Mouse (Mus musculus) hindbrain, embryonic 11.5 days (tissue): ENCODE measurements at regions not wholly inside any gene's neighbourhood (a gene's known extent, or its start where the extent isn't known, plus 50 kb on each side); places are given as distances from the start of the nearest gene placed in this dataset.

Source experiments
- ATAC-seq: fragments of 200-750 bp; cut with Nextera tagmentation; 2 replicates; pipeline ENCODE4 v1.8.0; 2017; ENCODE audit warnings: mild to moderate bottlenecking, moderate TSS enrichment, moderate library complexity; ENCODE audit not compliant: low FRiP score
- DNase-seq: peaks from one replicate; pipeline ENCODE4 v3.0.0-alpha.2; 2015; ENCODE audit warnings: low spot score
- H3K27ac ChIP-seq: fragments of 300-500 bp; sonication (generic); 2 replicates; pipeline ENCODE4 v1.5.1; 2014; ENCODE audit warnings: mild to moderate bottlenecking, low read depth, low read length
- H3K27me3 ChIP-seq: fragments of 300-500 bp; sonication (generic); 2 replicates; pipeline ENCODE4 v1.6.1; 2014; ENCODE audit warnings: mild to moderate bottlenecking, low read length, moderate library complexity, mixed read lengths; ENCODE audit not compliant: control insufficient read depth, insufficient read depth
- H3K36me3 ChIP-seq: fragments of 300-500 bp; sonication (generic); 2 replicates; pipeline ENCODE4 v1.6.1; 2014; ENCODE audit warnings: mild to moderate bottlenecking, low read length, moderate library complexity, mixed read lengths; ENCODE audit not compliant: control insufficient read depth, insufficient read depth
- H3K4me1 ChIP-seq: fragments of 300-500 bp; sonication (generic); replicated peaks from 2 replicates; pipeline ENCODE4 v1.6.1; 2014; ENCODE audit warnings: low read length, mixed read lengths; ENCODE audit not compliant: control insufficient read depth, insufficient read depth
- H3K4me2 ChIP-seq: fragments of 300-500 bp; sonication (generic); replicated peaks from 2 replicates; pipeline ENCODE4 v1.6.1; 2014; ENCODE audit warnings: mild to moderate bottlenecking, low read depth, low read length
- H3K4me3 ChIP-seq: fragments of 300-500 bp; sonication (generic); 2 replicates; pipeline ENCODE4 v1.5.1; 2014; ENCODE audit warnings: low read depth, low read length
- H3K9ac ChIP-seq: fragments of 300-500 bp; sonication (generic); 2 replicates; pipeline ENCODE4 v1.6.1; 2014; ENCODE audit warnings: low read depth, low read length
- H3K9me3 ChIP-seq: fragments of 300-500 bp; sonication (generic); 2 replicates; pipeline ENCODE4 v1.6.1; 2016; ENCODE audit warnings: low read length; ENCODE audit not compliant: control insufficient read depth
- WGBS: fragments of 180-500 bp; shearing (Covaris S2); extraction: QIAGEN DNeasy Blood & Tissue Kit; methylation state at CpG from one replicate; pipeline ENCODE4 v1.1.7; 2014; 5-methylcytosine and 5-hydroxymethylcytosine counted together

DNA sequence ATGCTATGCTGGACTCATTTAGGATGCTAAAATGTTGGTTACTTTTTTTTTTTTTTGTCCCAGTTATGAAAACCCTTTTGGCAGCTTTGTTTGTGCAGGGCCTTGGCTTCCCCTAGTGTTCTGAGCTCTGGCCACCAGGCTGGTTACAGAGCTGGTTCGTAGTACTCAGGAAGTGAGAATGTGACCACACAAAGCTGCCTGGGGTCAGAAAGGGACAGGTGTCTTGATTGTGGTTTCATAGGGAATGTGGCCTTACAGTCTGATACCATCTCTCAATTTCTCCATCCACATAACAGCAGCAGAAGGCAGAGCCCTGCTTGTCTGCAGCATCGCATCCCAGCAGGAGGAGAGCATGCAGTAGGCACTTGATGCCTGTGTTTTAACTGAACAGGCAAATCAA is 282.9 kb upstream of the Map3k7 start:
- H3K9ac ChIP-seq: no peak overlapping the region
- no peaks in the 10 kb centered on the region for H3K9me3 ChIP-seq
- WGBS: 90% methylated on average over 2 of the region's 2 CpGs
- H3K4me2 ChIP-seq: no peak overlapping the region
- H3K36me3 ChIP-seq: no peaks in the 10 kb centered on the region
- H3K27ac ChIP-seq: no peak overlapping the region
- DNase-seq: no peak
- H3K4me3 ChIP-seq: no peak overlapping the region
- H3K27me3 ChIP-seq: no peaks in the 10 kb centered on the region
- no peak for ATAC-seq
- H3K4me1 ChIP-seq: no peaks in the 10 kb centered on the region

DNA sequence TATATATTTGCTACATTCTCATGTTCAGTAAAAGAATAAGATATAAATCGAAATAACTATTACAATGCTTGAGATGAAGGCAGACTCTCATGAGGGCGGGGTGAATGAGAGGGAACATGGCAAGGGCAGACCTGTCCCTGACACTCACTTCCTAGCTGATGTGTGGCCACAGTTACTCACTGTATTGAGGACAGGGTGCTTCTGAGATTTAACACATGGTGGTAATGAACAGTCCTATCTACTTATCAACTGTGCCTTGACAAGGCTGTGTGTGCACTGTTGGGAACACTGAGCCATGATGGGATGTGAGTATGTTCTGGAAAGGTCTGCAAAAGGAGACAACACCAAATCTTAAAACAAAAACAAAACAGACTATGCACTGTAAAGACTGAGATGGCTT is 274.8 kb upstream of the Map3k7 start:
- ATAC-seq: no peak

DNA sequence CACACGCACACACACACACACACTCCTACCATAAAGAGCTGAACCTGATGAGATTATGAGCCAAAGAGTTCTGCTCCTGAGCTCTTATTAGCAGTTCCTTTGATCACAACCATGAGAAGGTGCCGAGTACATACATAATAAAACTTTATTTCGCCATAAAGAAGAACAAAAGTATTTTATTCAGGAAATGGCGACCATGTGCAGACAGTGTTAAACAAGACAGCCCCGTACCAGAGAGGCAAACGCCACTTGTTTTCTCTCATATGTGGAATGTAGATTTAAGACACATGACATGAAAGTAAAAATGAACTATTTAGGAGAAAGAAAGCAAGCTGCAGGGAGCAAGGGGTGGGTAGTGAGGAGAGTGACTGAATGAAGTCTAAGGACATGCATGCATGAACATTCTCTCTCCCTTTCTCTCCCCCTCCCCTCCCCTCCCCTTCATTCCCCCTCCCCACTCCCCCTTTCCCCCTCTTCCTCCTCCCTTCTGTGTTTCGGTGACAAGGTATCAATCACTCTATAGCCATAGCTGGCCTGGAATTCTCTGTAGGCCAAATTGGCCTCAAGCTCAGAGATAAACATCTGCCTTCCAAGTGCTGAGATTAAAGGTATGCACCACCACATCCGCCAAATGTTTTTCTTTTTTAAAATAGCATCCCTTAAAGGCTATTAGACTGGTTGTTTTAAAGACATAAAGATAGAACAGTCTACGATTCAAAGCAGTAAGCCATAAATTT is 266.0 kb upstream of the Map3k7 start:
- peak; percentile 72 for ATAC-seq
- DNase-seq: no peak
- H3K9ac ChIP-seq: no peak overlapping the region
- no peaks in the 10 kb centered on the region for H3K36me3 ChIP-seq
- no peaks in the 10 kb centered on the region for H3K9me3 ChIP-seq
- H3K4me2 ChIP-seq: no peak overlapping the region
- no peak overlapping the region for H3K4me3 ChIP-seq
- H3K4me1 ChIP-seq: no peaks in the 10 kb centered on the region
- no peaks in the 10 kb centered on the region for H3K27me3 ChIP-seq
- 69% methylated on average over 9 of the region's 9 CpGs for WGBS
- no peak overlapping the region for H3K27ac ChIP-seq

More for the DNA sequence above, 274.8 kb upstream of the Map3k7 start:
- no peaks in the 10 kb centered on the region for H3K4me1 ChIP-seq
- H3K4me3 ChIP-seq: no peak overlapping the region
- H3K4me2 ChIP-seq: no peak overlapping the region
- no peak overlapping the region for H3K9ac ChIP-seq
- no peaks in the 10 kb centered on the region for H3K27me3 ChIP-seq
- 86% methylated on average over 2 of the region's 2 CpGs for WGBS
- DNase-seq: no peak
- H3K36me3 ChIP-seq: no peaks in the 10 kb centered on the region
- no peaks in the 10 kb centered on the region for H3K9me3 ChIP-seq
- no peak overlapping the region for H3K27ac ChIP-seq

DNA sequence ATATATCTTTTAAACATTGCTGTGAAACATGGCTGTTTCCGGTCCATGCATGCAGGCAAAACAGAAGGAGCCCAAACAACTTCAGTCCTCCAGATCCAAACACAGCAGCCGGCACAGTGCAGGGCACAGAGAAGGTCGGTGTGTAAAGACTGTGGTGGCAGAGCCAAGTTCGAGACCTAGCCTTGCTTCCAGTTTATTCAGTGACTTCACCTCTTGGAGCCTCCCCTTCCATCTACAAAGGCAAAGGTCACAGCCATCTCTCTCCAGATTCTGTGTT is 265.5 kb upstream of the Map3k7 start:
- Histone ChIP-seq H3K9ac (no peak overlapping the region), H3K4me3 (no peak overlapping the region), H3K27me3 (no peaks in the 10 kb centered on the region), H3K27ac (no peak overlapping the region), H3K4me2 (no peak overlapping the region), H3K36me3 (no peaks in the 10 kb centered on the region), H3K4me1 (no peaks in the 10 kb centered on the region), H3K9me3 (no peaks in the 10 kb centered on the region)
- 71% methylated on average over 4 of the region's 4 CpGs for WGBS
- ATAC-seq: peak; percentile 27; the same call in 1 of the 2 replicates
- DNase-seq: no peak

DNA sequence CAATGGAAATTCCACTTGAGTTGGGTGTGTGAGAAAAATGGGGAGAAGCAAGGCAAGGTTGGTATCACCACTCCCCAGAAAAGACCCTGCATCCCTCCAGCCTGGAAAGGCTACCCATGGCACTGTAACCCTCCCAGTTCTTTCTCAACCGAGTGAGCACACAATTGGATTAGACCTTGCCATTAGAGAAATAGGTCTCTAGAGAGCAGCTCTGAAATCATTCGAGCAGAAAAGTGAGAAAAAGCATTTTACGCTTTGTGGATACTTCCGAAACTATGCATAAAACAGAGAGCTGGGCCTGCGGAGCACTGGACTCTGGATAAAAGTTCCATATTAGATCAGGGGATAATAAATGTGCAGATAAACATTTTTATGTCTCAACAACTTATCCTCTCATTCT is 264.6 kb upstream of the Map3k7 start:
- Histone ChIP-seq H3K9ac (no peak overlapping the region), H3K4me2 (no peak overlapping the region), H3K4me3 (no peak overlapping the region), H3K36me3 (no peaks in the 10 kb centered on the region), H3K9me3 (no peaks in the 10 kb centered on the region), H3K4me1 (no peaks in the 10 kb centered on the region), H3K27ac (no peak overlapping the region), H3K27me3 (no peaks in the 10 kb centered on the region)
- 74% methylated on average over 5 of the region's 5 CpGs for WGBS
- ATAC-seq: no peak
- DNase-seq: no peak

DNA sequence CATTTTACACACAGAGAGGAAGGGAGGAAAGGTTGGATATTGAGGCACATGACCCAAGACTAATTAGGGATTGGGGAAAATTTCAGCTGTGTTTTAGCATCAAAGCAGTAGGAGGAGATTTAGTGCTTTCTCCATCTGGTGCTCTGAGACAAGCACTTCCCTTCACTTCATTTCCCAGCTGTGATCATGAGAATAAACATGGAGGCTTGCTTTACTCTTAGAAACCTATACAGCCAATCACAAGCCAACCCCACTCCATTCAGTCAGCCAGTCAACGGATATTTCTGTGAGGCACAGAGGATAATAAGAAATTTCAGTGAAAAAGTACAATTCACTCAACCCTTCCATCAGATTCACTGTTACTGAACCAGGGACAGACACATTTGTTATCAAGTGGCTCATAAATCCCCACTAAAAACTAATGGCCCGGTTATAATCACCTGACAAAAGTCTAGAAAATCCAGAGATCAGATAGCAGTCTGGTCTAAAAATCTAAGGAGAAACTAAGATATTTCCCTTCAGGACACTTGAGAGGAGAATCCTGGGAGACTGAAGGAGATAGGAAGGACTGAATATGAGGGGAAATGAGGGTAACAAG is 249.7 kb upstream of the Map3k7 start:
- H3K36me3 ChIP-seq: no peaks in the 10 kb centered on the region
- 85% methylated on average over 2 of the region's 2 CpGs for WGBS

DNA sequence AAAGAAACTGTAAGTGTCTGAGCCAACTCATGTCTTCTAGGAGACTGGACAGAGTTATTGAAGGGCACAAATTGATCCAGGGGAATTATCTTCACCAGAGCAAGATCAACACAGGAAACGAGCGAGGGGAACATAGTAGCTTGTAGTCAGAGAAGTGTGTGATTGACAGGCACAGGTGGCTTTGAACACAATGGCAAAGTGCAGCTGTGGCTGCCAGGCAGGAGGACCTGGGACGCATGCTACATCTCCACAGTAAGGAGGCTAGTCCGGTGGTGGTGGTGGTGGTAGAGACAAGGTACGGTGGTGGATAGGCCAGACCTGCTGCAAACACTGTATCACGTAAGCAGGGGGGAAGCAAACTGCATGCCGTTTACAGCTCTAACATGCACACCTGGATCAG is 240.4 kb upstream of the Map3k7 start:
- 81% methylated on average over 7 of the region's 7 CpGs for WGBS
- no peak for ATAC-seq
- Histone ChIP-seq H3K4me3 (no peak overlapping the region), H3K9ac (no peak overlapping the region), H3K27me3 (no peaks in the 10 kb centered on the region), H3K36me3 (no peaks in the 10 kb centered on the region), H3K27ac (no peak overlapping the region), H3K9me3 (no peaks in the 10 kb centered on the region), H3K4me1 (peaks cover 3% of the 10 kb centered on the region; the same call in 1 of the 2 replicates), H3K4me2 (no peak overlapping the region)
- DNase-seq: no peak

More for the DNA sequence above, 249.7 kb upstream of the Map3k7 start:
- no peak overlapping the region for H3K4me2 ChIP-seq
- ATAC-seq (no peak), DNase-seq (no peak)
- no peak overlapping the region for H3K4me3 ChIP-seq
- H3K27me3 ChIP-seq: no peaks in the 10 kb centered on the region
- no peaks in the 10 kb centered on the region for H3K9me3 ChIP-seq
- H3K4me1 ChIP-seq: no peaks in the 10 kb centered on the region
- H3K27ac ChIP-seq: no peak overlapping the region
- no peak overlapping the region for H3K9ac ChIP-seq

DNA sequence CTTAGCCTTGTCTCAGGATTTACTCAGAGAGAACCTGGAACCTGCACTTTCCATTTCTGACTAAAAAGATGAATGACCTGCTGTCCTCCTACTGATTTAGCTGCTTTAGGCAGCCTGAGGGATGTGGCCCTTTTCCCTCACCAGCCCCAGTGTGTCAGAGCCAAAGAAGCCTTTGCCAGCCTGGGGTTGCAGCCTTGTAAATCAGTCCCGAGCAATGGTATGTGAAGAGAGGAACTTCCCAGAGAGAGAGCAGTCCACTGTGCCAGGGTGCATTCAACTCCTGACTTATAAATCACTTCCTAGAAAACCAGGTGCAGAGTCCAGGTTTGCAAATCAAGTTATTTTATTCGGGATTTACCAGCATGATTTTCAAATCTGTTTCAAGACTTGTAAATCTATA is 239.5 kb upstream of the Map3k7 start:
- no peaks in the 10 kb centered on the region for H3K9me3 ChIP-seq
- DNase-seq (no peak), ATAC-seq (no peak)
- peaks cover 3% of the 10 kb centered on the region; the same call in 1 of the 2 replicates for H3K4me1 ChIP-seq
- no peaks in the 10 kb centered on the region for H3K36me3 ChIP-seq
- H3K4me3 ChIP-seq: no peak overlapping the region
- no peak overlapping the region for H3K9ac ChIP-seq
- H3K27ac ChIP-seq: no peak overlapping the region
- H3K4me2 ChIP-seq: no peak overlapping the region
- H3K27me3 ChIP-seq: no peaks in the 10 kb centered on the region
- 72% methylated on average over 2 of the region's 2 CpGs for WGBS

DNA sequence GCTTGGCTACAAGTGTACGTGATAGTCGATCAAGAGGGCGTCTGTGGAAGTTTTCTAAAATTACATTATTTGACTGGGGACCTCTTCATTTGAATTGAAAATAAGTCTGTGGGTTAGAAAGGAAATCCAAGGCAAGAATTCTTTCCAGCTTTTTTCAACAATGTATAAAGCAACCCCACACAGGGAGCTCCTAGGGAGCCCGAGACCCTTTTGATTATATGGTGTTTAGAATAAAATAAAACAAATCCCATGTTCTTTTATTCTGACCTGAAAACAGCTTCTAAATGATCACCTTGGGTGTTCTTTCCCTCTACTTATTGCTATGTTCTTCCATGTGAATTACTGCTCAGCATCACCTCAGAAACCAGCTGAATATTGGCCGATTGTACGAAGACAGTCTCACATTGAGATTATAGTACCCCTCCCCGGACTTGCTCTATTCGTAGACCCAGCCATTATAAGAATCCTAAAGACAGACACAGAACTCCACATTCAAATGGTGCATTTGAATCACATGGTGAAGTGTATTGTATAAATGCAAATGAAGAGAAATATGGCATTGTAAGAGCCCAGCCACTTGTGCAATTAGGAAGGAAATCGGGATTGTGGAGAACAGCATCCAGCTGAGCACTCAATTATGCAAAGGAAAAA is 236.3 kb upstream of the Map3k7 start:
- WGBS: 66% methylated on average over 9 of the region's 9 CpGs
- no peaks in the 10 kb centered on the region for H3K9me3 ChIP-seq
- H3K4me1 ChIP-seq: peaks cover 3% of the 10 kb centered on the region; the same call in 1 of the 2 replicates
- H3K4me3 ChIP-seq: no peak overlapping the region
- no peak overlapping the region for H3K27ac ChIP-seq
- DNase-seq (no peak), ATAC-seq (peak; percentile 75)
- H3K27me3 ChIP-seq: no peaks in the 10 kb centered on the region
- H3K9ac ChIP-seq: no peak overlapping the region
- no peak overlapping the region for H3K4me2 ChIP-seq
- no peaks in the 10 kb centered on the region for H3K36me3 ChIP-seq
